Mouse (Mus musculus): Measurements from ENCODE around the gene Diaph3.

Gene Diaph3

GRCm38 (mm10) chr14:86646499-86647120 is 494.4 kb downstream of the Diaph3 start:
- DNase-seq (ENCODE audit: low read depth, low spot score) = no peak
- no peaks in the 10 kb centered on the region for H3K36me3 ChIP-seq (ENCODE audit: control insufficient read depth, insufficient read depth, low read length, poor library complexity, severe bottlenecking)

GRCm38 (mm10) chr14:86642831-86643241 is 498.2 kb downstream of the Diaph3 start:
- Histone ChIP-seq H3K27me3 (ENCODE audit: control insufficient read depth, insufficient read depth, low read length, poor library complexity, severe bottlenecking) (no peaks in the 10 kb centered on the region), H3K36me3 (ENCODE audit: control insufficient read depth, insufficient read depth, low read length, poor library complexity, severe bottlenecking) (no peaks in the 10 kb centered on the region)
- DNase-seq (ENCODE audit: low read depth, low spot score) = no peak

More at GRCm38 (mm10) chr14:86646499-86647120, 494.4 kb downstream of the Diaph3 start:
- H3K27me3 ChIP-seq (ENCODE audit: control insufficient read depth, insufficient read depth, low read length, poor library complexity, severe bottlenecking) = no peaks in the 10 kb centered on the region

GRCm38 (mm10) chr14:86641839-86642238 is 499.2 kb downstream of the Diaph3 start:
- no peak for DNase-seq (ENCODE audit: low read depth, low spot score)
- H3K27me3 ChIP-seq (ENCODE audit: control insufficient read depth, insufficient read depth, low read length, poor library complexity, severe bottlenecking) = no peaks in the 10 kb centered on the region
- H3K36me3 ChIP-seq (ENCODE audit: control insufficient read depth, insufficient read depth, low read length, poor library complexity, severe bottlenecking) = no peaks in the 10 kb centered on the region

GRCm38 (mm10) chr14:86640086-86640485 is 500.9 kb downstream of the Diaph3 start:
- Histone ChIP-seq H3K27me3 (ENCODE audit: control insufficient read depth, insufficient read depth, low read length, poor library complexity, severe bottlenecking) (no peaks in the 10 kb centered on the region), H3K36me3 (ENCODE audit: control insufficient read depth, insufficient read depth, low read length, poor library complexity, severe bottlenecking) (no peaks in the 10 kb centered on the region)
- no peak for DNase-seq (ENCODE audit: low read depth, low spot score)

GRCm38 (mm10) chr14:86635594-86636140 is 505.4 kb downstream of the Diaph3 start:
- Histone ChIP-seq H3K36me3 (ENCODE audit: control insufficient read depth, insufficient read depth, low read length, poor library complexity, severe bottlenecking) (no peaks in the 10 kb centered on the region), H3K27me3 (ENCODE audit: control insufficient read depth, insufficient read depth, low read length, poor library complexity, severe bottlenecking) (no peaks in the 10 kb centered on the region)
- DNase-seq (ENCODE audit: low read depth, low spot score) = no peak

- no peak for DNase-seq (ENCODE audit: low read depth, low spot score)
These were observed 506.0 kb downstream of the Diaph3 start for GRCm38 (mm10) chr14:86635052-86635451.

GRCm38 (mm10) chr14:86633799-86634198 is 507.2 kb downstream of the Diaph3 start:
- no peaks in the 10 kb centered on the region for H3K36me3 ChIP-seq (ENCODE audit: control insufficient read depth, insufficient read depth, low read length, poor library complexity, severe bottlenecking)
- no peaks in the 10 kb centered on the region for H3K27me3 ChIP-seq (ENCODE audit: control insufficient read depth, insufficient read depth, low read length, poor library complexity, severe bottlenecking)
- no peak for DNase-seq (ENCODE audit: low read depth, low spot score)

More at GRCm38 (mm10) chr14:86635052-86635451, 506.0 kb downstream of the Diaph3 start:
- Histone ChIP-seq H3K27me3 (ENCODE audit: control insufficient read depth, insufficient read depth, low read length, poor library complexity, severe bottlenecking) (no peaks in the 10 kb centered on the region), H3K36me3 (ENCODE audit: control insufficient read depth, insufficient read depth, low read length, poor library complexity, severe bottlenecking) (no peaks in the 10 kb centered on the region)

GRCm38 (mm10) chr14:86624816-86625425 is 516.1 kb downstream of the Diaph3 start:
- Histone ChIP-seq H3K27me3 (ENCODE audit: control insufficient read depth, insufficient read depth, low read length, poor library complexity, severe bottlenecking) (no peaks in the 10 kb centered on the region), H3K36me3 (ENCODE audit: control insufficient read depth, insufficient read depth, low read length, poor library complexity, severe bottlenecking) (no peaks in the 10 kb centered on the region)
- no peak for DNase-seq (ENCODE audit: low read depth, low spot score)

GRCm38 (mm10) chr14:86619637-86620036 is 521.4 kb downstream of the Diaph3 start:
- no peak for DNase-seq (ENCODE audit: low read depth, low spot score)
- no peaks in the 10 kb centered on the region for H3K27me3 ChIP-seq (ENCODE audit: control insufficient read depth, insufficient read depth, low read length, poor library complexity, severe bottlenecking)

More at GRCm38 (mm10) chr14:86619637-86620036, 521.4 kb downstream of the Diaph3 start:
- no peaks in the 10 kb centered on the region for H3K36me3 ChIP-seq (ENCODE audit: control insufficient read depth, insufficient read depth, low read length, poor library complexity, severe bottlenecking)

Measured in splenic B cell, adult 2 months (primary cell).